Mouse (Mus musculus) heart, adult 11 months (tissue): ENCODE measurements around the gene Gm20388.

Source experiments
- DNase-seq: peaks from one replicate; pipeline ENCODE4 v3.0.0; 2022

Gm20388 gene

GRCm38 (mm10) chr8:120100388-120101067 lies 189.9 kb downstream of the Gm20388 start:
- no peak for DNase-seq

- DNase-seq = peak; percentile 99
These were observed 190.7 kb downstream of the Gm20388 start, which contains the start of gene Zdhhc7 for GRCm38 (mm10) chr8:120101068-120101972. TSS of gene Zdhhc7 (minus strand) at chr8:120101482.

DNA sequence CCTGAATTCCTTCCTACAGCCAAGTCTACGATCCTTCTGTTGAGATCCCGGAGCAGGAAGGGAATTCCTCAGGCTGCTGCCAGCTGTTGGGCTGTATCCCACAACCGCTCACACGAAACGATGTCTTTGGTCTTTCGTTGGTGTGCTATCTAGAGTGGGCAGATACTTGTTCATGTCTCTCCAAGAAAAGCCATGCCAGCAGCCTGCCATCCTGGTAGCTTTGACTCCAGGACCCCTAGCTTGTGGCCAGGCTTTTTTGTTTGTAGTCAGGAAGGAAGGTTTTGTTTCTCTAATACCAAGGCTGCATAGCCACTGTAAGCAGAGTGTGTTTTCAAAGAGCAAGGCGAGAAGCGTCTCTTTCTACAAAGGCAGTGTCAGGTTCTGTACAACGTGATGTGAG lies 193.3 kb downstream of the Gm20388 start:
- no peak for DNase-seq

GRCm38 (mm10) chr8:120104721-120105272 lies 194.2 kb downstream of the Gm20388 start:
- DNase-seq = peak; percentile 99

- peak; percentile 97 for DNase-seq
These were observed 198.5 kb downstream of the Gm20388 start for GRCm38 (mm10) chr8:120109149-120109548.

DNA sequence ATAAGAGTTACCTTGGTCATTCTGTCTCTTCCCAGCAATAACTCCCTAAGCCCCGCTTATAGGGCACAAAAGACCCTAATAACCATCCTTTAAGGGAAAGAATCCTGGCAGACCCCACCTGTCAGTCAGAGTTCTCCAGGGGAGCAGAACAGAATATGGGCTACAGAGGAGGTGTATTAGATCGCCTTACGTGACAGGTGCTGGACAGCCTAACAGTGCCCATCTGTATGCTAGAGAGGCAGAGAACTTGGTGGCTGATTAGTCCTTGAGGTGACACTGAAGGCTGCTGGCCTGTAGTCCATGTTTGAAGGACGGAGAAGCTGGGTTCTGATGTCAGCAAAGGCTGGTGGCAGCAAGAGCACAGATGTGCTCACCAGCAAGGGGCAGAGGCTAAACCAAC lies 200.3 kb downstream of the Gm20388 start:
- DNase-seq = no peak

- DNase-seq = no peak
These were observed 200.7 kb downstream of the Gm20388 start for GRCm38 (mm10) chr8:120111382-120111781.

GRCm38 (mm10) chr8:120112535-120112934 lies 201.9 kb downstream of the Gm20388 start:
- DNase-seq = peak; percentile 96

- DNase-seq = no peak
These were observed 202.7 kb downstream of the Gm20388 start for GRCm38 (mm10) chr8:120113306-120113705.

- peak; percentile 100 for DNase-seq
These were observed 203.2 kb downstream of the Gm20388 start, which contains the start of gene 6430548M08Rik for GRCm38 (mm10) chr8:120113758-120114255. TSS of gene 6430548M08Rik (plus strand) at chr8:120114152.

DNA sequence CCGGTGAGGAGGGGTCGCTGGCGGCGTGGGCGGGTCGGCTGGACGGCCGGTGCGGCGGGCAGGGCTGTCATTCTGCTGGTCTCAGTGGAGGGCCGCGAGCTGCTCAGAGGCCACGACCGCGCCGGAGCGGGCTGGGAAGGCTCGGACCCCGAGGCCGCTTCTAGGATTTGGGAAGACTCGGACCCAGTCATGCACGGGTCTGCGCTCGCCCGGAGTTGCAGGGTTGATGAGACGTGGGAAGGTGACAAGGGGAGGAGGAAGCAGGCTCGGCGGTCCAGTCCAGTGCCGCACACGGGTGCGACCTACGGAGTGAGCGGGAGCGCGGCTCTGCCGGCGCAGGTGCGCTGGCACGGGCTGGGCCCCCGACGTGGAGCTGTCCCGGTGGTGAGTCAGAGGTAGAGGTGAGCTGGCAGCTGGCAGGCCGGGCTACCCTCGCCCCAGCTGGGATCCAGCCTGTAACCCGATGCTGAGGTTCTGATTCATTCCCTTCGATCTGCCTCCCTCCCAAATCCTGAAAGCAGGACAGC lies 203.7 kb downstream of the Gm20388 start:
- DNase-seq = peak; percentile 96

DNA sequence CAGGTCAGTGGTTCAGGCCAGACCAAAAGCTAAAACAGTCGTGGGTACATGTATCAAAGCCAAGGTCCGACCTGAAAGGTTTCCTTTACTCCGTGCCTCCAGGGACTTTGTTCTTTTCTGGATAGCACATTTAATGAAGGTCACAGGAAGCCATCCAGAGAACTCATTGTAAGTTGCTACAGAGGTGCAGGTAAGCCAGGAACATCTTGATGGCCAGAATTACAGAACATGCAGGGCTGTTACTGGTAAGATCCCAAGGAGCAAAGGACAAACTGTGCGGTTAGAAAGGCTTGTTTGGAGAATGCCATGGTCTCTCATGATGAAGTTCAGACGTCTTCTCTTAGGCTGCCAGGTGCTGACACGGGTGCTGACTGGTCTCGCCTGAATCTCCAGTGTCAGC lies 206.0 kb downstream of the Gm20388 start:
- no peak for DNase-seq

- peak; percentile 92 for DNase-seq
These were observed 207.5 kb downstream of the Gm20388 start for GRCm38 (mm10) chr8:120118162-120118561.

GRCm38 (mm10) chr8:120118847-120119246 lies 208.2 kb downstream of the Gm20388 start:
- DNase-seq = no peak

GRCm38 (mm10) chr8:120119429-120119828 lies 208.8 kb downstream of the Gm20388 start:
- no peak for DNase-seq

GRCm38 (mm10) chr8:120119931-120120330 lies 209.3 kb downstream of the Gm20388 start:
- DNase-seq = no peak

GRCm38 (mm10) chr8:120120951-120121350 lies 210.3 kb downstream of the Gm20388 start:
- DNase-seq = no peak

GRCm38 (mm10) chr8:120124261-120124660 lies 213.6 kb downstream of the Gm20388 start:
- DNase-seq = peak; percentile 93

- DNase-seq = no peak
These were observed 214.3 kb downstream of the Gm20388 start for GRCm38 (mm10) chr8:120124836-120125389.

GRCm38 (mm10) chr8:120126357-120127161 lies 215.9 kb downstream of the Gm20388 start:
- DNase-seq = peak; percentile 96

GRCm38 (mm10) chr8:120129547-120129946 lies 218.9 kb downstream of the Gm20388 start:
- DNase-seq = no peak

DNA sequence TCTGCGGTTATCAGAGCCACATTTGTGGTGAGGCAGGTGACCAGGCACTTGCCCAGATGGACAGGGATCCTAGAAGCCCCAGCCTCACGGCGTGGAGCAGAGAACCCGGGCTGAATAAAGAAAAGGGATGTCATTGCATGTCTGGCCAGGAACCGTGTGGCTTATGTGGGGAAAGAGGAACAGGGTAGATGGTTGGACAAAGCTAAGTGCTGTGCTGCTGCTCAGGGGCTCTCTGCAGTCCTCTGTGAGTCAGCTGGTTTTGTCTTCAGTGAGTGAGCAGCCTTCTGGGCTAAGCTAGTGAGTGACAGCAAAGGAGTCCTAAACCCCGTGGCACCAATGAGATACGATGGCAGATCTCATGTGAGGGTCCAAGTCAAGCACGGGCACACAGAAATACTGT lies 220.5 kb downstream of the Gm20388 start:
- DNase-seq = no peak
